15 mouse cellular contexts compared by ENCODE assay signal in the genomic region with DNA sequence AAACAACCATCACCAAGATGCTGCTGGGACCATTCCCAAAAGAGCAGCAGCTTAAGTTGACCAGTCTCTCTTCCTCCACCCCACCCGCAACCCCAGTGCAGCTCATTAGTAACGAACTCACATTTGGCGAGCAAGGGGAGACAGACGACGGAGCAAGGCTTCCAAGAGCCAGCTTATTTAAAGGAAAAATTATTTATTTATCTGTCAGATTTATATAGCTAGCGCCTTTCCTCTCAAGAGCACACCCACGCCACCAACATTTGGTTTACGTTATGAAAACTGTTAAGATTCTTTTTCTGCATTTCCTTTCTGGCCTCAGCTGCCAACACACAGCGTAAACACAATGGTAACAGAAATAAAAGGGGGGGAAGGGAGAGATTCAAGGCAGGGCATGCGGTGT. TPM values are rescaled to one million over a fixed set of nuclear protein-coding genes. Genes with fewer than 3 reads are reported as not detected.
DNase-seq lines count a peak whose midpoint lies in the region; ATAC-seq and TF ChIP-seq lines count a peak whose summit lies in the region.
"Had no signal": no experiment of that assay in that cellular context is flagged by ENCODE, and none has a peak within 500 bp of the region (broad histone marks: within the 10 kb centered on the region; RNA-seq: fewer than 3 reads in every experiment).

No protein-coding gene starts in this region.

- no peak for ATAC-seq in kidney, postnatal 0 days (replicated peaks; ENCODE audit: low FRiP score, low read depth)
- ATAC-seq: Patski had no signal

- no peak for TF ChIP-seq POLR2A in cerebellum, adult 2 months (IDR thresholded peaks at IDR 0.05; ENCODE audit: borderline replicate concordance, insufficient read depth, low read length)

- no peak overlapping the region for H3K9ac ChIP-seq in kidney, postnatal 0 days (ENCODE audit: low read depth, low read length)
- H3K9ac ChIP-seq: heart, embryonic 12.5 days; liver, embryonic 14.5 days had no signal

- H3K4me2 ChIP-seq in kidney, postnatal 0 days (ENCODE audit: low read length): no peak overlapping the region
- H3K4me2 ChIP-seq: heart, embryonic 12.5 days had no signal

- no peaks in the 10 kb centered on the region for H3K9me3 ChIP-seq in kidney, postnatal 0 days (replicated peaks; ENCODE audit: low read length)
- H3K9me3 ChIP-seq: heart, embryonic 12.5 days had no signal

- peaks cover 17% of the 10 kb centered on the region for H3K4me1 ChIP-seq in cerebellum, adult 2 months (ENCODE audit: control insufficient read depth, insufficient read depth, low read length)
- H3K4me1 ChIP-seq in kidney, postnatal 0 days (replicated peaks; ENCODE audit: insufficient read depth, low read length): no peaks in the 10 kb centered on the region; the same call in 1 of the 2 replicates

- intact Hi-C loops in left cerebral cortex, adult 2 months (cut with DNase I): loop anchor here (5.0 kb wide), 2 partner anchors 58 to 78 kb away; no protein-coding TSS in a partner anchor

- no peaks in the 10 kb centered on the region for H3K27me3 ChIP-seq in cerebellum, adult 2 months (ENCODE audit: control insufficient read depth, insufficient read depth, low read length)
- H3K27me3 ChIP-seq in kidney, postnatal 0 days (ENCODE audit: insufficient read depth, low read length): no peaks in the 10 kb centered on the region
- H3K27me3 ChIP-seq: heart, embryonic 12.5 days; Patski had no signal

- TF ChIP-seq CTCF in cerebellum, adult 2 months (IDR thresholded peaks at IDR 0.05; ENCODE audit: borderline replicate concordance, insufficient read depth, low read depth, low read length): no peak
- no peak for TF ChIP-seq CTCF in left cerebral cortex, adult 2 months (IDR thresholded peaks at IDR 0.05)
- no peak for TF ChIP-seq CTCF in kidney, postnatal 0 days (IDR thresholded peaks at IDR 0.05; ENCODE audit: low read depth)

- 28% methylated on average over 10 of the region's 10 CpGs for WGBS in cerebellum, adult 2 months
- WGBS in kidney, postnatal 0 days: 50% methylated on average over 10 of the region's 10 CpGs

- H3K27ac ChIP-seq in cerebellum, adult 2 months (ENCODE audit: insufficient read depth, low read length): peak overlapping the region; percentile 61
- peak overlapping the region; percentile 17; the same call in 1 of the 2 replicates for H3K27ac ChIP-seq in left cerebral cortex, adult 2 months
- H3K27ac ChIP-seq in kidney, postnatal 0 days: peak overlapping the region; percentile 70
- H3K27ac ChIP-seq: hindbrain, postnatal 0 days; liver, embryonic 14.5 days had no signal

- H3K4me3 ChIP-seq in cerebellum, adult 2 months (replicated peaks; ENCODE audit: insufficient read depth, low read depth, low read length): no peak overlapping the region
- no peak overlapping the region for H3K4me3 ChIP-seq in left cerebral cortex, adult 2 months
- H3K4me3 ChIP-seq in kidney, postnatal 0 days (replicated peaks; ENCODE audit: low read depth, low read length): no peak overlapping the region
- H3K4me3 ChIP-seq: erythroblast, embryonic 14.5 days; heart, embryonic 12.5 days had no signal

- H3K36me3 ChIP-seq in kidney, postnatal 0 days (ENCODE audit: insufficient read depth, low read length): peaks cover 17% of the 10 kb centered on the region

- peak; percentile 44 to 50 for DNase-seq in cerebellum, adult 2 months
- DNase-seq in cerebellum, postnatal 4 days (ENCODE audit: low spot score in 2 of 2): no peak
- DNase-seq in left cerebral cortex, adult 2 months (ENCODE audit: extremely low spot score in 1 of 2, low spot score in 2 of 2): no peak
- no peak for DNase-seq in left cerebral cortex, adult 8-10 months (ENCODE audit: low spot score in 2 of 2)
- peak; percentile 19 for DNase-seq in Muller cell, postnatal 12 days (ENCODE audit: inconsistent ontology term)
- DNase-seq in kidney, postnatal 0 days (ENCODE audit: low spot score): peak; percentile 88
- DNase-seq in right cerebral cortex, postnatal 25 days: no peak
- DNase-seq in MN1 (ENCODE audit: low spot score): no peak
- DNase-seq: adrenal gland, adult 8-10 months; midbrain, embryonic 14.5 days had no signal

RNA-seq across cellular contexts. Expression of gene Etv5, which starts 34.0 kb away (rescaled TPM):
- polyA plus RNA-seq in cerebellum, adult 2 months (2012; rRNA removed): 35.5 and 35.6 TPM in 2 replicates
- total RNA-seq in left cerebral cortex, adult 2 months (2021): 10 to 100 TPM; 94.7 to 97.5 TPM
- total RNA-seq in left cerebral cortex, adult 8-10 months (2022): 10 to 100 TPM; 60.9 to 81.8 (median 65.7) TPM
- 45.8 and 46.7 TPM in 2 replicates for polyA plus RNA-seq in kidney, postnatal 0 days (2015; fragmentation: Nextera tagmentation; extraction: Ambion mirVana)

Comparison
In these comparisons a context has a peak if more than half of its experiments do, and no peak if none do; other contexts are left out.
1. DNase-seq: peak in cerebellum, adult 2 months (2 of 2), Muller cell, postnatal 12 days (single experiment) and kidney, postnatal 0 days (single experiment); none in cerebellum, postnatal 4 days (0 of 2), left cerebral cortex, adult 2 months (0 of 2), left cerebral cortex, adult 8-10 months (0 of 2), right cerebral cortex, postnatal 25 days (single experiment) and MN1 (single experiment).
2. H3K27ac ChIP-seq: peak in every context shown above with its lines; median percentile 70 in kidney, postnatal 0 days; 61 in cerebellum, adult 2 months; 17 in left cerebral cortex, adult 2 months.